Mouse (Mus musculus) limb, embryonic 10.5 days (tissue): ENCODE data around the gene Adam6a. TPM values are rescaled to one million over a fixed set of nuclear protein-coding genes. Genes with fewer than 3 reads are reported as not detected.
"Not testable (repeated sequence)": the region's sequence is repeated elsewhere in the genome, so short reads cannot be mapped to it uniquely, and the experiment has no call there.

Experiments
- DNase-seq: peaks from one replicate; pipeline ENCODE4 v3.0.0-alpha.2; 2017; ENCODE audit warnings: low spot score
- H3K27ac ChIP-seq: fragments of 300-500 bp; sonication (generic); 2 replicates; pipeline ENCODE4 v1.5.1; 2016; ENCODE audit warnings: mild to moderate bottlenecking
- H3K27me3 ChIP-seq: fragments of 300-500 bp; sonication (generic); 2 replicates; pipeline ENCODE4 v1.6.1; 2016; ENCODE audit warnings: low read depth, mild to moderate bottlenecking; ENCODE audit not compliant: poor library complexity, severe bottlenecking
- H3K36me3 ChIP-seq: fragments of 300-500 bp; sonication (generic); 2 replicates; pipeline ENCODE4 v1.6.1; 2016; ENCODE audit warnings: mild to moderate bottlenecking, moderate library complexity
- H3K4me1 ChIP-seq: fragments of 300-500 bp; sonication (generic); 2 replicates; pipeline ENCODE4 v1.6.1; 2016
- H3K4me3 ChIP-seq: fragments of 300-500 bp; sonication (generic); 2 replicates; pipeline ENCODE4 v1.5.1; 2016; ENCODE audit warnings: mild to moderate bottlenecking, moderate library complexity
- H3K9me3 ChIP-seq: fragments of 300-500 bp; sonication (generic); replicated peaks from 2 replicates; pipeline ENCODE4 v1.6.1; 2016; ENCODE audit warnings: mild to moderate bottlenecking
- WGBS: fragments of 180-500 bp; shearing (Covaris S2); methylation state at CpG from one replicate; pipeline ENCODE4 v1.1.7; 2016; 5-methylcytosine and 5-hydroxymethylcytosine counted together
- polyA plus RNA-seq: library from polyadenylated mRNA; unstranded; fragments of >200 nt; fragmentation: Nextera tagmentation; extraction: Ambion mirVana; gene quantifications from 2 replicates; pipeline ENCODE4 v1.2.1, GENCODE M21; 2016

Adam6a gene
- not detected in 2 replicates for polyA plus RNA-seq

DNA sequence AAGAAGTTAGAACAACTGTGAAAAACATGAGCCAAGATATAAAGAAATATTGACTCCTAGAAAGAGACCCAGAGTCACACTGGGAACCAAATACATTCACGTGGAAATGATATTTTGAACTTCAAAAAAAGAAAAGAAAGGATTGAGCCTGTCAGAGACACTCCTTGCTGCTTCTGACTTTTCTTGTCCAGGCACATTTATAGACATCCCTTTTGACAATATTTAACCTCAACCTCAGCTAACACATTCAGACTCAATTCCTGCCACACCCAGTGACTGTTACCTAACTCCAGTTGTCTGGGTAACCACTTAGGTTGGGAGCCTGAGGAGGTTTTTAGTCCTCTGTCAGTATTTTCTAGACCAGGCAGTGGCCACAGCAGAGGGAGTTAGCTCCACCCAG is at the start of gene Adam6a:
Gene Adam6a (plus strand): TSS at position 301 of the 400 bp plus-strand sequence.
- not testable (repeated sequence) for H3K36me3 ChIP-seq, H3K4me3 ChIP-seq, H3K9me3 ChIP-seq, H3K27ac ChIP-seq, H3K27me3 ChIP-seq, DNase-seq, H3K4me1 ChIP-seq
- 78% methylated on average over 1 of the region's 1 CpGs for WGBS

DNA sequence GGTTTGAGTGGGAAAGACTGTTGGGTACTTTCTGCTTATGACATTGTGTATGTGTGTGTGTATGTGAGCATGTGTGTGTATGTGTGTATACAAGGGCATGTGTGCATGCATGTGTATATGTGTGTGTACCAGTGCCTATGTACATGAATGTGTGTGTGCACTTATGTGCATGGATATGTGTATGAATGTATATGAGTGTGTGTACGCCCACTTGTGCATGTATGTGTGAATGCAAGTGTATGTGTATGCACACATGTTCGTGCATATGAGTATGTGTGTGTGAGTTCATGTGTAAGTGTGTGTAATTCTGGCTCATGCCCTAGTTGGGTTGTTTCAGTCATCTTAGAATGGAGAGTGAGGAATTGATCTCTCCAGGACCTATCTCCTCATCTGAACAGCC is 17.8 kb upstream of the Adam6a start:
- Histone ChIP-seq H3K9me3 (no peaks in the 10 kb centered on the region), H3K4me1 (no peaks in the 10 kb centered on the region), H3K27ac (no peak overlapping the region), H3K36me3 (no peaks in the 10 kb centered on the region), H3K27me3 (no peaks in the 10 kb centered on the region), H3K4me3 (no peak overlapping the region)
- 87% methylated on average over 2 of the region's 2 CpGs for WGBS
- DNase-seq, result no peak

DNA sequence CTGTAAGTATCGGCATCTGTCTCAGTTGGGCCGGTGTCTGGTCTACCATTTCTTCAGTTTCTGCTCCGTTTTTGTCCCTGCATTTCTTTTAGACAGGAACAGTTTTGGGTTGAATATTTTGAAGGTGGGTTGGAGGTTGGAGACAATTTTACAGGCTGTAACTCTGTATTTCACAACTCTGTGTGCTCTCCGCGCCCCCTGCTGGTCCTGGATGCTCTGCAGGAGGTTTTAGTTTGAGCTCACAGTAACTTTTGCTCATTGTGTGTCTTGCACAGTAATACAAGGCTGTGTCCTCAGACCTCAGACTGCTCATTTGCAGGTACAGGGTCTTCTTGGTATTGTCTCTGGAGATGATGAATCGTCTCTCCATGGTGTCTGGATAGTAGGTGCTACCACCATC is 34.5 kb downstream of the Adam6a start:
- Histone ChIP-seq H3K4me1 (no peaks in the 10 kb centered on the region), H3K36me3 (no peaks in the 10 kb centered on the region), H3K27ac (no peak overlapping the region), H3K27me3 (no peaks in the 10 kb centered on the region), H3K4me3 (no peak overlapping the region), H3K9me3 (no peaks in the 10 kb centered on the region)
- WGBS, result 48% methylated on average over 6 of the region's 6 CpGs
- DNase-seq, result no peak

DNA sequence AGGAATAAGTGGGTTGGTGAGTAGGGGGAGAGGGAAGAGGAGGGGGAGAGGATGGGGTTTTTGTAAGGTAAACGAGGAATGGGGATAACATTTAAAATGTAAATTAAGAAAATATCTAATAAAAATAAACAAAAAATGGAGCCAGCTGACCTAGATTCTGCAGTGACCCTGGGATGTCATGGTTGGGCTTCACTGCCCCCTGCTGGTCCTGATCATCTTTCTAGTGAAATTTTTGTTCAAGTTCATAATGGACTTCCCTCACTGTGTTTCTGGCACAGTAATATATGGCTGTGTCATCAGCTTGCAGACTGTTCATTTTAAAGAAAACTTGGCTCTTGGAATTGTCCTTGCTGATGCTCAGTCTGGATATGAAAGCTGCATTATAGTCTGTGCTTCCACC is 44.3 kb downstream of the Adam6a start:
- 71% methylated on average over 1 of the region's 1 CpGs for WGBS

More for the DNA sequence above, 44.3 kb downstream of the Adam6a start:
- H3K4me3 ChIP-seq, result no peak overlapping the region
- H3K36me3 ChIP-seq, result no peaks in the 10 kb centered on the region
- no peaks in the 10 kb centered on the region for H3K27me3 ChIP-seq
- H3K9me3 ChIP-seq, result 0 out of 2 replicates have a peak, but pooled peaks cover 3% of the 10 kb centered on the region
- H3K27ac ChIP-seq, result no peak overlapping the region
- no peak for DNase-seq
- H3K4me1 ChIP-seq, result no peaks in the 10 kb centered on the region

Other genes starting within 250 kb of the Adam6a start
- gene Adam6b, start 54.4 kb upstream of the Adam6a start, polyA plus RNA-seq, result not detected in 2 replicates